Mouse (Mus musculus) kidney, adult 2 months (tissue): Measurements from ENCODE around the gene Zfp820.

Source experiments
- CTCF ChIP-seq: fragments of 200-500 bp; conservative IDR thresholded peaks from 2 replicates; pipeline ENCODE4 v1.5.1; 2011; ENCODE audit warnings: low read depth, mild to moderate bottlenecking, control low read depth, low read length, moderate library complexity, mixed read lengths; ENCODE audit not compliant: insufficient read depth, insufficient read length
- POLR2A ChIP-seq: fragments of 200-500 bp; IDR thresholded peaks from one replicate; pipeline ENCODE4 v1.6.1; 2011; ENCODE audit warnings: low read depth, low read length, control low read depth

DNA sequence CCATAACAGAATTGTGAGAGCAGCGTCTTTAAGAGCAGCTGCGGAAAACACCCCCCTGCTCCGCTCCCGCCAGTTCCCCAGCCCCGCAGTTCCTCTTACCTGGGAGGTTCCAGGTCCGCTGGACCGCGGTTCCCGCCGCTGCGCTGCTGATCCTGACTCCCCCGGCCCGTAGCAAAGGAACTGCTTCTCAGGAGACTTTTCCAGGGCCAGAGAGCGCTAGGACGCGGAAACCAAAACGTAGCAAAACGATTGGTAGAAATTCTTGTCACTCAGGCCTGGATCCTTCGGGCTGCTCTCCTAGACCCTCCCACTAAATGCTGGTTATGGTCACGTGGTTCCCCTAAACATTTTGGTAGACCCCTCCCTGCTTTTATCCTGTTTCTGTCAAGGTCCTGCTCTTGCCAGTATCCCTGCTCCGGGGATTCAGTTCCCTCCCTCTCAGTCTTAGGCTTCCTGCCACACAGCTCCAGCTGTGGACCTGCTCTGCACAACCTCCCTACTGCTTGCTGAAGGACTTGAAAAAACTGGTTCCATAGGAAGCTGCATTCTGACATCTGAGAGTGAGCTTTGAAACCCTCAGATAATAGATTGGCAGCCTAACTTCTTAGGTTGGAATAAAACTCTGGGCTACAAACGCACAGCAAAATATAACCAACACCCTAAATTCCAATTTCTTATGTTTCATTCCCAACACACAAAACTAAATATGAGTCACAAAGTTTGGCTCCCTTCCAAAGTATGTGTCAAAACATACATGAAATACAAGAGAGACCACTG is at the start of gene Zfp820:
- TF ChIP-seq CTCF (no peak), POLR2A (no peak)
